Mouse (Mus musculus) stomach, postnatal 0 days (tissue): ENCODE measurements around the gene Btbd9.

Source experiments
- CTCF ChIP-seq: IDR thresholded peaks from 2 replicates; pipeline ENCODE4 v1.5.1; 2016; ENCODE audit warnings: antibody characterized with exemption, low read depth, mild to moderate bottlenecking, moderate library complexity
- EP300 ChIP-seq: optimal IDR thresholded peaks from 2 replicates; pipeline ENCODE3; 2016; ENCODE audit warnings: antibody characterized with exemption

DNA sequence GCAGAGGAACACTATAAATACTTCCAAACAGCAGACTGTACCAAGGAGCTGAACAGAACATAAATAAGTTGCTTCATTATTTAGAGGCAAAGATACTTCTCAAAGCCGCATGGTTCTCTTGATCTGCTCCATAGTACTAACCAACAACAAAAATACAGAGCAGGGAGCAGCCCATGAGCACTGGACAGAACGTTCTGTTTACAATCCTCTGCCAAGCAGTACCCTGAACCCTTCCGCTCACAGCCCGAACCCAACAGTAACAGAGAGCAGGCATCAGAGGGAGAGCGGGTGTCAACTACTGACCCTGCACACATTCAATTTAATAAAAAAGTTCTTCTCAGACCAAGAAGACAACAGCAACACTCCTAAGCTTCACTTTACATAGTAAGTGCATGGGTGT lies 117.4 kb downstream of the Btbd9 start:
- TF ChIP-seq EP300 (no peak), CTCF (no peak)
